Mouse (Mus musculus): ENCODE data around the gene Meis1. TPM values are rescaled to one million over a fixed set of nuclear protein-coding genes. Genes with fewer than 3 reads are reported as not detected.

Gene Meis1
- polyA plus RNA-seq, 1 experiment from 2014 or later = 28.6 TPM

GRCm38 (mm10) chr11:18955969-18956368, 62.8 kb downstream of the Meis1 start:
- no peak for ATAC-seq
- Histone ChIP-seq H3K36me3 (ENCODE audit: poor library complexity, severe bottlenecking) (no peaks in the 10 kb centered on the region), H3K27me3 (no peaks in the 10 kb centered on the region), H3K9ac (no peak overlapping the region), H3K4me1 (peaks cover 27% of the 10 kb centered on the region), H3K9me3 (replicated peaks) (no peaks in the 10 kb centered on the region), H3K4me2 (no peak overlapping the region), H3K27ac (no peak overlapping the region), H3K4me3 (no peak overlapping the region)
- WGBS = 79% methylated on average over 7 of the region's 7 CpGs

GRCm38 (mm10) chr11:18954852-18955251, 63.9 kb downstream of the Meis1 start:
- H3K27ac ChIP-seq = no peak overlapping the region
- no peaks in the 10 kb centered on the region for H3K27me3 ChIP-seq
- H3K36me3 ChIP-seq (ENCODE audit: poor library complexity, severe bottlenecking) = no peaks in the 10 kb centered on the region
- H3K4me1 ChIP-seq = peaks cover 27% of the 10 kb centered on the region
- 46% methylated on average over 2 of the region's 2 CpGs for WGBS
- H3K9me3 ChIP-seq (replicated peaks) = no peaks in the 10 kb centered on the region
- H3K4me2 ChIP-seq = no peak overlapping the region
- ATAC-seq = no peak
- H3K9ac ChIP-seq = no peak overlapping the region
- H3K4me3 ChIP-seq = no peak overlapping the region

GRCm38 (mm10) chr11:18953892-18954291, 64.9 kb downstream of the Meis1 start:
- WGBS = 86% methylated on average over 7 of the region's 7 CpGs
- no peak overlapping the region for H3K4me2 ChIP-seq
- no peaks in the 10 kb centered on the region for H3K36me3 ChIP-seq (ENCODE audit: poor library complexity, severe bottlenecking)
- no peaks in the 10 kb centered on the region for H3K27me3 ChIP-seq
- no peak overlapping the region for H3K9ac ChIP-seq
- no peak for ATAC-seq
- H3K4me3 ChIP-seq = no peak overlapping the region
- H3K27ac ChIP-seq = no peak overlapping the region
- no peaks in the 10 kb centered on the region for H3K9me3 ChIP-seq (replicated peaks)
- peaks cover 27% of the 10 kb centered on the region for H3K4me1 ChIP-seq

- Histone ChIP-seq H3K4me3 (no peak overlapping the region), H3K27me3 (peaks cover 5% of the 10 kb centered on the region; the same call in 1 of the 2 replicates), H3K9me3 (replicated peaks) (no peaks in the 10 kb centered on the region), H3K4me2 (no peak overlapping the region), H3K9ac (no peak overlapping the region), H3K27ac (no peak overlapping the region), H3K36me3 (ENCODE audit: poor library complexity, severe bottlenecking) (no peaks in the 10 kb centered on the region), H3K4me1 (peaks cover 21% of the 10 kb centered on the region)
- WGBS = 92% methylated on average over 13 of the region's 13 CpGs
- ATAC-seq = no peak
Observed at GRCm38 (mm10) chr11:18948600-18949295, 70.0 kb downstream of the Meis1 start.

- no peaks in the 10 kb centered on the region for H3K9me3 ChIP-seq (replicated peaks)
- no peak overlapping the region for H3K4me3 ChIP-seq
- H3K4me2 ChIP-seq = no peak overlapping the region
- no peak overlapping the region for H3K27ac ChIP-seq
- H3K36me3 ChIP-seq (ENCODE audit: poor library complexity, severe bottlenecking) = no peaks in the 10 kb centered on the region
- H3K27me3 ChIP-seq = peaks cover 5% of the 10 kb centered on the region; the same call in 1 of the 2 replicates
- ATAC-seq = no peak
- no peak overlapping the region for H3K9ac ChIP-seq
- H3K4me1 ChIP-seq = peaks cover 18% of the 10 kb centered on the region
- 70% methylated on average over 3 of the region's 3 CpGs for WGBS
Observed at GRCm38 (mm10) chr11:18947434-18947833, 71.4 kb downstream of the Meis1 start.

GRCm38 (mm10) chr11:18945778-18946177, 73.0 kb downstream of the Meis1 start:
- ATAC-seq = no peak
- Histone ChIP-seq H3K4me1 (peaks cover 24% of the 10 kb centered on the region), H3K27me3 (peaks cover 5% of the 10 kb centered on the region; the same call in 1 of the 2 replicates), H3K4me2 (no peak overlapping the region), H3K27ac (no peak overlapping the region), H3K9ac (no peak overlapping the region), H3K36me3 (ENCODE audit: poor library complexity, severe bottlenecking) (no peaks in the 10 kb centered on the region), H3K9me3 (replicated peaks) (no peaks in the 10 kb centered on the region), H3K4me3 (no peak overlapping the region)
- 34% methylated on average over 3 of the region's 3 CpGs for WGBS

- Histone ChIP-seq H3K27ac (no peak overlapping the region), H3K4me2 (no peak overlapping the region), H3K4me3 (no peak overlapping the region), H3K27me3 (peaks cover 5% of the 10 kb centered on the region; the same call in 1 of the 2 replicates), H3K9ac (no peak overlapping the region), H3K36me3 (ENCODE audit: poor library complexity, severe bottlenecking) (no peaks in the 10 kb centered on the region), H3K4me1 (peaks cover 24% of the 10 kb centered on the region), H3K9me3 (replicated peaks) (no peaks in the 10 kb centered on the region)
- WGBS = 47% methylated on average over 14 of the region's 14 CpGs
- ATAC-seq = no peak
Observed at GRCm38 (mm10) chr11:18944972-18945625, 73.7 kb downstream of the Meis1 start.

- Histone ChIP-seq H3K27me3 (peaks cover 9% of the 10 kb centered on the region; the same call in 1 of the 2 replicates), H3K4me2 (no peak overlapping the region), H3K27ac (no peak overlapping the region), H3K9me3 (replicated peaks) (no peaks in the 10 kb centered on the region), H3K4me3 (no peak overlapping the region), H3K9ac (no peak overlapping the region), H3K36me3 (ENCODE audit: poor library complexity, severe bottlenecking) (no peaks in the 10 kb centered on the region), H3K4me1 (peaks cover 27% of the 10 kb centered on the region)
- 35% methylated on average over 7 of the region's 7 CpGs for WGBS
- ATAC-seq = no peak
Observed at GRCm38 (mm10) chr11:18944209-18944608, 74.6 kb downstream of the Meis1 start.

GRCm38 (mm10) chr11:18942990-18943389, 75.8 kb downstream of the Meis1 start:
- Histone ChIP-seq H3K4me1 (peaks cover 32% of the 10 kb centered on the region), H3K4me2 (no peak overlapping the region), H3K36me3 (ENCODE audit: poor library complexity, severe bottlenecking) (no peaks in the 10 kb centered on the region), H3K27ac (no peak overlapping the region), H3K9ac (no peak overlapping the region), H3K4me3 (no peak overlapping the region), H3K9me3 (replicated peaks) (no peaks in the 10 kb centered on the region), H3K27me3 (peaks cover 12% of the 10 kb centered on the region; the same call in 1 of the 2 replicates)
- 78% methylated on average over 2 of the region's 2 CpGs for WGBS
- no peak for ATAC-seq

- no peak for ATAC-seq
- H3K36me3 ChIP-seq (ENCODE audit: poor library complexity, severe bottlenecking) = no peaks in the 10 kb centered on the region
- no peak overlapping the region for H3K4me2 ChIP-seq
- H3K27me3 ChIP-seq = peaks cover 12% of the 10 kb centered on the region; the same call in 1 of the 2 replicates
- no peaks in the 10 kb centered on the region for H3K9me3 ChIP-seq (replicated peaks)
- no peak overlapping the region for H3K9ac ChIP-seq
- H3K4me1 ChIP-seq = peaks cover 31% of the 10 kb centered on the region
- no peak overlapping the region for H3K4me3 ChIP-seq
- no peak overlapping the region for H3K27ac ChIP-seq
- 19% methylated on average over 4 of the region's 4 CpGs for WGBS
Observed at GRCm38 (mm10) chr11:18940916-18941315, 77.9 kb downstream of the Meis1 start.

- H3K27ac ChIP-seq = no peak overlapping the region
- 0 out of 2 replicates have a peak, but pooled peaks cover 8% of the 10 kb centered on the region for H3K27me3 ChIP-seq
- peak; percentile 72 for ATAC-seq
Observed at GRCm38 (mm10) chr11:18934921-18935320, 83.9 kb downstream of the Meis1 start.

GRCm38 (mm10) chr11:18931001-18931874, 87.5 kb downstream of the Meis1 start:
- peak; percentile 17; the same call in 1 of the 2 replicates for ATAC-seq
- H3K4me3 ChIP-seq = no peak overlapping the region
- peaks cover 55% of the 10 kb centered on the region for H3K4me1 ChIP-seq
- H3K27me3 ChIP-seq = no peaks in the 10 kb centered on the region
- 49% methylated on average over 15 of the region's 15 CpGs for whole genome bisulfite sequencing
- H3K36me3 ChIP-seq (ENCODE audit: poor library complexity, severe bottlenecking) = no peaks in the 10 kb centered on the region
- peak overlapping the region; percentile 43 for H3K4me2 ChIP-seq
- H3K9ac ChIP-seq = no peak overlapping the region
- peak overlapping the region; percentile 70 for H3K27ac ChIP-seq
- no peaks in the 10 kb centered on the region for H3K9me3 ChIP-seq (replicated peaks)

More at GRCm38 (mm10) chr11:18934921-18935320, 83.9 kb downstream of the Meis1 start:
- Histone ChIP-seq H3K4me1 (peaks cover 46% of the 10 kb centered on the region), H3K9me3 (replicated peaks) (no peaks in the 10 kb centered on the region), H3K9ac (no peak overlapping the region), H3K4me2 (peak overlapping the region; percentile 20; the same call in 1 of the 2 replicates), H3K36me3 (ENCODE audit: poor library complexity, severe bottlenecking) (no peaks in the 10 kb centered on the region), H3K4me3 (no peak overlapping the region)
- 27% methylated on average over 6 of the region's 6 CpGs for WGBS

Measured in forebrain, embryonic 13.5 days (tissue).